Mouse (Mus musculus): ENCODE measurements around the gene Slc34a2. TPM values are rescaled to one million over a fixed set of nuclear protein-coding genes. Genes with fewer than 3 reads are reported as not detected.

The Slc34a2 gene
- polyA plus RNA-seq, 1 experiment = 447 TPM

- no peak for TF ChIP-seq POLR2A (IDR thresholded peaks at IDR 0.05; ENCODE audit: low read depth, low read length)
- no peak for TF ChIP-seq CTCF (IDR thresholded peaks at IDR 0.05; ENCODE audit: extremely low read depth, insufficient read length, insufficient replicate concordance, low read depth, low read length)
- 67% methylated on average over 8 of the region's 8 CpGs for WGBS
- H3K36me3 ChIP-seq (ENCODE audit: control insufficient read depth, insufficient read depth, low read length) = no peaks in the 10 kb centered on the region
- H3K27me3 ChIP-seq (ENCODE audit: control insufficient read depth, insufficient read depth, low read length) = no peaks in the 10 kb centered on the region
- H3K4me1 ChIP-seq (ENCODE audit: control insufficient read depth, insufficient read depth, insufficient read length, low read length) = peaks cover 3% of the 10 kb centered on the region; the same call in 1 of the 2 replicates
- H3K27ac ChIP-seq (ENCODE audit: insufficient read depth, low read depth, low read length) = no peak overlapping the region
- no peak overlapping the region for H3K4me3 ChIP-seq (ENCODE audit: low read depth, low read length)
Observed at GRCm38 (mm10) chr5:53009027-53009769, 28.7 kb upstream of the Slc34a2 start.

- Histone ChIP-seq H3K4me3 (ENCODE audit: low read depth, low read length) (no peak overlapping the region), H3K27me3 (ENCODE audit: control insufficient read depth, insufficient read depth, low read length) (no peaks in the 10 kb centered on the region), H3K36me3 (ENCODE audit: control insufficient read depth, insufficient read depth, low read length) (no peaks in the 10 kb centered on the region), H3K4me1 (ENCODE audit: control insufficient read depth, insufficient read depth, insufficient read length, low read length) (peaks cover 3% of the 10 kb centered on the region; the same call in 1 of the 2 replicates), H3K27ac (ENCODE audit: insufficient read depth, low read depth, low read length) (no peak overlapping the region)
- WGBS = 91% methylated on average over 4 of the region's 4 CpGs
- no peak for TF ChIP-seq CTCF (IDR thresholded peaks at IDR 0.05; ENCODE audit: extremely low read depth, insufficient read length, insufficient replicate concordance, low read depth, low read length)
- TF ChIP-seq POLR2A (IDR thresholded peaks at IDR 0.05; ENCODE audit: low read depth, low read length) = no peak
Observed at GRCm38 (mm10) chr5:53009770-53010133, 28.1 kb upstream of the Slc34a2 start.

- TF ChIP-seq POLR2A (IDR thresholded peaks at IDR 0.05; ENCODE audit: low read depth, low read length) = no peak
- no peak for TF ChIP-seq CTCF (IDR thresholded peaks at IDR 0.05; ENCODE audit: extremely low read depth, insufficient read length, insufficient replicate concordance, low read depth, low read length)
- H3K36me3 ChIP-seq (ENCODE audit: control insufficient read depth, insufficient read depth, low read length) = no peaks in the 10 kb centered on the region
- peaks cover 3% of the 10 kb centered on the region; the same call in 1 of the 2 replicates for H3K4me1 ChIP-seq (ENCODE audit: control insufficient read depth, insufficient read depth, insufficient read length, low read length)
- WGBS = 95% methylated on average over 3 of the region's 3 CpGs
- H3K27ac ChIP-seq (ENCODE audit: insufficient read depth, low read depth, low read length) = no peak overlapping the region
- no peak overlapping the region for H3K4me3 ChIP-seq (ENCODE audit: low read depth, low read length)
- no peaks in the 10 kb centered on the region for H3K27me3 ChIP-seq (ENCODE audit: control insufficient read depth, insufficient read depth, low read length)
Observed at GRCm38 (mm10) chr5:53011327-53011726, 26.6 kb upstream of the Slc34a2 start.

- 82% methylated on average over 5 of the region's 5 CpGs for WGBS
Observed at GRCm38 (mm10) chr5:53016606-53017005, 21.3 kb upstream of the Slc34a2 start.

GRCm38 (mm10) chr5:53018316-53018715 is 19.6 kb upstream of the Slc34a2 start:
- H3K36me3 ChIP-seq (ENCODE audit: control insufficient read depth, insufficient read depth, low read length) = 0 out of 2 replicates have a peak, but pooled peaks cover 1% of the 10 kb centered on the region
- 22% methylated on average over 4 of the region's 4 CpGs for WGBS
- no peaks in the 10 kb centered on the region for H3K27me3 ChIP-seq (ENCODE audit: control insufficient read depth, insufficient read depth, low read length)
- TF ChIP-seq POLR2A (IDR thresholded peaks at IDR 0.05; ENCODE audit: low read depth, low read length) (no peak), CTCF (IDR thresholded peaks at IDR 0.05; ENCODE audit: extremely low read depth, insufficient read length, insufficient replicate concordance, low read depth, low read length) (no peak)
- peak overlapping the region; percentile 75 for H3K27ac ChIP-seq (ENCODE audit: insufficient read depth, low read depth, low read length)
- peaks cover 17% of the 10 kb centered on the region; the same call in 1 of the 2 replicates for H3K4me1 ChIP-seq (ENCODE audit: control insufficient read depth, insufficient read depth, insufficient read length, low read length)
- H3K4me3 ChIP-seq (ENCODE audit: low read depth, low read length) = no peak overlapping the region

More at GRCm38 (mm10) chr5:53016606-53017005, 21.3 kb upstream of the Slc34a2 start:
- no peak overlapping the region for H3K4me3 ChIP-seq (ENCODE audit: low read depth, low read length)
- H3K27ac ChIP-seq (ENCODE audit: insufficient read depth, low read depth, low read length) = no peak overlapping the region
- peaks cover 13% of the 10 kb centered on the region; the same call in 1 of the 2 replicates for H3K4me1 ChIP-seq (ENCODE audit: control insufficient read depth, insufficient read depth, insufficient read length, low read length)
- H3K27me3 ChIP-seq (ENCODE audit: control insufficient read depth, insufficient read depth, low read length) = no peaks in the 10 kb centered on the region
- TF ChIP-seq CTCF (IDR thresholded peaks at IDR 0.05; ENCODE audit: extremely low read depth, insufficient read length, insufficient replicate concordance, low read depth, low read length) = no peak
- no peak for TF ChIP-seq POLR2A (IDR thresholded peaks at IDR 0.05; ENCODE audit: low read depth, low read length)
- H3K36me3 ChIP-seq (ENCODE audit: control insufficient read depth, insufficient read depth, low read length) = 0 out of 2 replicates have a peak, but pooled peaks cover 1% of the 10 kb centered on the region

- Histone ChIP-seq H3K36me3 (ENCODE audit: control insufficient read depth, insufficient read depth, low read length) (no peaks in the 10 kb centered on the region), H3K4me1 (ENCODE audit: control insufficient read depth, insufficient read depth, insufficient read length, low read length) (peaks cover 28% of the 10 kb centered on the region), H3K27me3 (ENCODE audit: control insufficient read depth, insufficient read depth, low read length) (no peaks in the 10 kb centered on the region), H3K4me3 (ENCODE audit: low read depth, low read length) (no peak overlapping the region), H3K27ac (ENCODE audit: insufficient read depth, low read depth, low read length) (peak overlapping the region; percentile 96)
- 31% methylated on average over 2 of the region's 2 CpGs for WGBS
- TF ChIP-seq CTCF (IDR thresholded peaks at IDR 0.05; ENCODE audit: extremely low read depth, insufficient read length, insufficient replicate concordance, low read depth, low read length) = no peak
- no peak for TF ChIP-seq POLR2A (IDR thresholded peaks at IDR 0.05; ENCODE audit: low read depth, low read length)
Observed at GRCm38 (mm10) chr5:53023432-53023831, 14.4 kb upstream of the Slc34a2 start.

- WGBS = 28% methylated on average over 5 of the region's 5 CpGs
- H3K27me3 ChIP-seq (ENCODE audit: control insufficient read depth, insufficient read depth, low read length) = no peaks in the 10 kb centered on the region
- peak overlapping the region; percentile 96 for H3K27ac ChIP-seq (ENCODE audit: insufficient read depth, low read depth, low read length)
- no peak overlapping the region for H3K4me3 ChIP-seq (ENCODE audit: low read depth, low read length)
- TF ChIP-seq CTCF (IDR thresholded peaks at IDR 0.05; ENCODE audit: extremely low read depth, insufficient read length, insufficient replicate concordance, low read depth, low read length) (no peak), POLR2A (IDR thresholded peaks at IDR 0.05; ENCODE audit: low read depth, low read length) (no peak)
- H3K4me1 ChIP-seq (ENCODE audit: control insufficient read depth, insufficient read depth, insufficient read length, low read length) = peaks cover 24% of the 10 kb centered on the region
- H3K36me3 ChIP-seq (ENCODE audit: control insufficient read depth, insufficient read depth, low read length) = no peaks in the 10 kb centered on the region
Observed at GRCm38 (mm10) chr5:53023901-53024300, 14.0 kb upstream of the Slc34a2 start.
